Mouse (Mus musculus) adrenal gland, postnatal 36 days (tissue): ENCODE results near the gene Gse1. TPM values are rescaled to one million over a fixed set of nuclear protein-coding genes. Genes with fewer than 3 reads are reported as not detected.

Source experiments
- DNase-seq, 2 experiments: peaks; one replicate each; pipeline ENCODE4 v3.0.0; 2021; ENCODE audit warnings: mixed read lengths in 1 of 2
- total RNA-seq, 2 experiments: library from RNA; stranded (reverse); gene quantifications; 2 replicates each; pipeline ENCODE4 v1.2.3; 2021

Gene Gse1
- total RNA-seq, 2 experiments from 2014 or later = 25.9 to 30.2 TPM

DNA sequence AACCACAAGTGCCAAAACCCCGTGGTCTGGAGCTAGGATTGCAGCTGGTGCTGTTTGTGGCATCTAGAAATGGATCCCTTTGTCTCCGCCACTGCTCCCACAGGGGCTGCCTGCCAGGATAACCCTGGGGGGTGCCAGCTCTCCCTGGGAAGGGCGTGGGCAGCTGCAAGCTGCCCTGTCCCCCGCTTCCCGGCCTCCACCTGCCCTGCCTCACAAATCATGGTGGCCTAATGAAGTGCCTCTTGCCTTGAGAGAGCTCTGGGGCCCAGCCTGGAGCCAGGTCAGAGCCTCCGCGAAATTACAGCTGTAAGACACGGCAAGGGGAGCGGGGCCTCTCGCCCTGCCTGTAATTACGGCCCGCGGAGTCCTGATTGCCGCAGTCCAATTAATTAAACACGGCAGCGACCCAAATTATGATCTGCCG, 221.4 kb downstream of the Gse1 start:
- DNase-seq = peak; percentile 16 to 31

DNA sequence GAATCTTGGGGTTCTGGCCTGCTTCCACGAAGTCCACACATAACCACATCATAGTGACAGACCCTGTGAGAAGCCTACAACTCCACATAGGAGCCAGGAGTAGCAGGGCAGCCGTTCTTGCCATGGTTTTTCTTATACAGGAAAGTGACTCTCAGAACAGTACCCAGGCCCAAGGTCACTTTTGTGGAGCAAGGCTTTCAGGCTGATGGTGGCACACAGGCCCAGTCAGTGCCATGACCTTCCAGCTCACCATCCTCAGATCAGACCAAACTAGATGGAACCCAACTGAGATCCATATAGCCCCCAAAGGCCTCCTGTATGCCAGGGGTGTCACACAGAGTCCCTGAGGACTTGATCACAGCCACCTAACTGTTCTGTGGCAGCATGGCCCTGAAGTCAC, 223.9 kb downstream of the Gse1 start:
- peak; percentile 28 to 43 for DNase-seq

DNA sequence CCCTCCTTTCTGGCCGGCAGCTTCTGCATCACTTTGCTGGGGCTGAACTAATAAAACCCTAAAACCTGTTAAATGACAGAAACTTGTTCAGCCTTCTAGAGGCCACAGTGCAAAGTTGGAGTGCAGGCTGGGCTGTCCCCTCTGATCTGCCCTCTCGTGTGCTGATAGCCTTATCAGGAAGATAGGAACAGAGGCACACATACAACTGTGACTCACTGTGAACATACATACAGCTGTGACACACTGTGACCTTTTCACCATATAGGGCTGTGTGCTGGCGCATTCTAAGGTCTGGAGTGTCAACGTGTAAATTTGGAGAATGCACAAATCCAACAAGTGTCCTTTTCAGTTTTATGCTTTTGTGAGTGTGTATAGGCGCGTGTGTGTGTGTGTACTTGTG, 226.1 kb downstream of the Gse1 start:
- no peak for DNase-seq

DNA sequence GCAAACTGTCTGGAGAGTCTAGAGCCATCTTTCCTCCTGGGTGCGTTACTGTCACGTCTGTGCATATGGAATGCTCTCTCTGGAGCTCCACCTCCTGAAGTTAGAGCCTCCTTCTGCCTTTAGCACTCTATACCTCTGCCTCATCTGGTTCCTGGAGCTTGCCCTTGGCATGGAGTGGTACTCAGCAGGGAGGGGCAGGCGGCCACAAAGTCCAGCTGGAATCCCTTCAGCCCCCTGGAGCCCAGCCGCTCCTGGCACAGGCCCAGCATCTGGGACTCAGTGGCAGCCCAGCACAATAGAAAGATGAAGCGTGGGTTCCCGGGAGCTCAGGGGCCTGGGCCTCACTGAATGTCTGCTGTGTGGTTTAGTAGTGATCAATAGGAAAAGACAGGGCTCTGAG, 232.1 kb downstream of the Gse1 start:
- DNase-seq = peak in 1 of 2 experiments; percentile 18

DNA sequence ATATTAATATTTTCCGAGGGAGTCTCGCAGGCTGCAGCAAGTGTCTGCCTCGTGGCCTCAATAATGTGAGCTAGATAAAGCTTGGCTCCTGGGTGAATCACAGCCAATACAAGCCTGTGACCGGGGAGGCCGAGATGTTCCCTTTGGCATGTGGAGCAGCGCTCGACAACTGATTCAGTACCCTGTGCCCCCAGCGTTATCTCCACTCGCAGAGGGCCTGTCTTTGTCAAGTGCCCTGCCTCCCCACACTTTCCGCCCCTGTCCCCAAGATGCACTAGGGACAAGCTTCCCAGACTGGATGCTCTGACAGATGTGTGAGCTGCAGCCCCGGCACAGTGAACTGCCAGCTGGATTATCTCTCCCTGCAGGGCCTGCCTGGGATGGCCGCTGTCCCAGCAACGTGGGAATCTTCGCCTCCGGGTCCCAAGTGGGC, 233.9 kb downstream of the Gse1 start:
- DNase-seq = peak in 1 of 2 experiments; percentile 22

DNA sequence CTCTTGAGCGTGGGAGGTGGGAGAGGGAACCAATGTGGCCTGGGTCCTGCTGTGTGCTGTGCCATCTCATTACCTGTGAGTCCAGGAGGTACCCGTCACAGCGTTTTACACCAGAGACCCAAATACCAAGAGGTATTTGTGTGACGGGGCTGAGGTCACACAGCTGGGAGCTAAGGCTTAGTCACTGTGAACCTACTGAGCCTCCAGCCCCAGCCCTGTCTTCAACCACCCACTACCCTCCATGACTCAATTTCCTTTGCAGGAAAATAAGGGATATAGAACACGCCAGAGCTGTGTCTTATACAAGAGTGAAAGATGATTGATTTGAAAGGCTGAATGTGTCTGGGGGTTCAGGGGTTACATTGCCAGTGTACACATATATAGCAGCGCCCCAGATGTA, 234.4 kb downstream of the Gse1 start:
- no peak for DNase-seq

DNA sequence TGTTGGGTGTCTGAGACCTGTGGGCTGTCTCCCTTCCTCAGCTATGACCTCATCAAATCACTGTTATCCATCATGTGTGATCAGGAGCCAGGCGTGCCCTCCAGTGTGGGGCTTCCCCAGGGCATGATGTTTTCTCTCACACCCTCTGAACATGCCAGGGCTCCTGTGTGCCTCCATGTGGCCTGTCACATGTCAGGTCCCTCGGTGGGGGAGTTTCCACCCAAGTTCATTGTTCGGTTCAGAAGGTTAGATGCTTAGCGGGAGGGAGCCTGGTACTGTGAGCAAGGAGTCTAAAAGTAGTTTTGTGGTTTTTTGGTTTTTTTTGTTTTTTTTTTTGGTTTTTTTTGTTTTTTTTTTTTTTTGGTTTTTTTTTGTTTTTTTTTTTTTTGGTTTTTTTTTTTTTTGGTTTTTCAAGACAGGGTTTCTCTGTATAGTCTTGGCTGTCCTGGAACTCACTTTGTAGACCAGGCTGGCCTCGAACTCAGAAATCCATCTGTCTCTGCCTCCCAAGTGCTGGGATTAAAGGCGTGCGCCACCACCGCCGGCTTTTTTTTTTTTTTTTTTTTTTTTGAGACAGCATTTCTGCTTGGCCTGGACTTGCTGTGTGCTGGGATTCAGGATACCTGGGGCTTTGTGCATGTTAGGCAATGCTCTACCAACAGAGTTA, 235.8 kb downstream of the Gse1 start:
- DNase-seq = no peak

DNA sequence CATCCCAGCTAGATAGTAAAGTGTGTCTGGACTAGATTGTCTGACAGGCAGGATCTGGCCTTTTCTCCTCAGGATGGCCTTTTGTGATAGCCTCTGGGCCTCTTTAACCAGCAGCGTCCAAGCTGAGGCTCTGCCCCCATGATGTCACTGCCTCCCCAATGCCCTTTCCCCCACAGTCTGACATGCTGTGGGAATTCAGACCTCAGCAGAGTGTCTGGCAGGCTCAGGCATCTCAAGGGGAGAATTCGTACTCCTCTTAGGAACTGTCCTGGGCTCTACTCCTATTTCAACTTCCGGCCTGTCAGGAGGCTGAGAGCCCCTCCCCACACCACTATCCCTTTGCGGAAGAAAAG, 236.3 kb downstream of the Gse1 start:
- DNase-seq = peak in 1 of 2 experiments; percentile 47

DNA sequence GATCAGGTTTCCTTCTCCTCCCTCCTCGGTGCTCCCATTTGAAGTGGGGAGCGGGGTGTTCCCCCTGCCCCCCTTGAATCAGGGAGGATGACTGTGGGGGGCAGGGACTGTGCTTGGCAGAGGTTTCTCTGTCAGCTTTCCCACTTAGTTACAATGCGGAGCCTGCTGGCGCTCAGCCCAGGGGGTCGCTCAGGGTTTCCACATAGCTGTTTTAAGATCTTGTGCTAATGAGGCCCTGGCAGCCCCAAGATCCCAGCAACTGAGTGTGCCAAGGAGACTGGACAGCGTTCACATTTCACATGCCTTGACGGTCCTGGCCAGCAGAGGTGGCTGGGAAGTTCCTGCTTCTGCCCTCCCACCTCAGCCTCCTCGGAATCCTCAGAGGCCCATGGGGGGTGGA, 237.5 kb downstream of the Gse1 start:
- peak in 1 of 2 experiments; percentile 30 for DNase-seq

DNA sequence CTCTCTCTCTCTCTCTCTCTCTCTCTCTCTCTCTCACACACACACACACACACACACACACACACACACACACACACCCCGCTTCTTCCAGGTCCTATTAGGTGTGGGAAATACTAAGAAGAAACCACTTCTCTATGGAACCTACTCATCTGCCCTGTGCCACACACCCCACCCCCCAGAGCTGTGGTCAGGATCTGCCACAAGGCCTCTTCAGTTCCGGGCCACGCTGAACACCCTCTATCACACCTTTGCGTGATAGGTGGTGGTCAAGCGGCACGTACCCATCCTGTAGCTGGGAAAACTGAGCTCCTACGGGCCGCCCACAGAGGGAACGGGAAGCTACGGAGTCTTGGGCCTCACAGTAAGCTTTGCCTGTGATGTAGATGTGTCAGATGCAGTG, 238.0 kb downstream of the Gse1 start:
- DNase-seq = no peak

DNA sequence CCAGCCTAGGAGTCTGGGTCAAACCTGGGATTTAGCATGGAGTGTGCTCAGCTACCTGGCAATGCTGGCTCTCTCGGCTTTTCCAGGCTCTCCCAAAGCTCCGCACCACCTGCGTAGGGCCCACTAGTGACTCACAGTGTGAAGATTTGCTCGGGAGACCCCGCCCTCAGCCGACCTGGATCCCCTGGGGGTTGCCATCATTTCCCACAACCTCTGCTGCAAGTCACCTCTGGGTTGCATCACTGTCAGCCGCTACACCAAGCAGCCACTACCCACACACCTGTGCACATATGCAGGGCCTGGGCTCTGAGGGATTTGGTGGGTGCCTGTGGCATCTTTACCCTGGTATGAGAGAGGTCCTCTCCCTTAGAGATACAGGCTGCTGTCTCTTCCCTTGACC, 239.3 kb downstream of the Gse1 start:
- no peak for DNase-seq

DNA sequence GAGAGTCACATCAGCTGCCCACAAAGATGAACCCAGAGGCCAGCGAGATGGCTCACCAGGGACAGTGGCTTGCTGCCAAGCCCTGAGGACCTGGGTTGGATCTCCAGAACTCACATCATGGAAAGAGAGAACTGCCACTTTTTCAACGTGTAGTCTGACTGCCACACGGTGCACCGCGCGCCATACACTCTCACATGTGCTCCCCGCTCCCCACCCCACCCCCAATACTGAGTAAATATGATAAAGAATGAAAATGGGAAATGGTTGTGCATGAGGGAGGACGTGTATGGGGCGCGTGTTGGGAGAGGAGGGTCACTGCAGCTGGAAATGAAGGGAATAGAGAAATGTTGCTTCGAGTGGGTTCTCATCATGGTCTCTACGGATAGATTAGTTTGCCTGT, 241.9 kb downstream of the Gse1 start:
- DNase-seq = no peak

DNA sequence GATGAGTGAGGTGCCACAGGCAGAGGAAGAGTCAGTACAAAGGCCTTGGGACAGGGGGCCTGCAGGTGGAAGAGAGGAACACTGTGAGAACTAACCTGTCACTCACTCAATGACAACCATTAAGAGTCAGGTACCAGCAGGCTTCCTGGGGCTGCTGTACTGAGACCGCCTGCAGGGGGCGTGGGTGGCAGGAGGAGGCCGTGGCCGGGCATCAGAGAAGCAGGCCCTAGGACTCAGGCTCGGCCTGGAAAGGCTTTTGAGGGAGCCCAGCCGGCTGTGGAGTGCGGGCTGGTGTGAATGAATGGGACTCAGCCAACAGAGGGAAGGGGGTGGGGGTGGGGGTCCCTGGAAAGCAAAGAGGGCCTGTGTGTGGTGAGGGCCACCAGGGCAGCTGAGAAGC, 242.9 kb downstream of the Gse1 start:
- DNase-seq = peak; percentile 37 to 63

DNA sequence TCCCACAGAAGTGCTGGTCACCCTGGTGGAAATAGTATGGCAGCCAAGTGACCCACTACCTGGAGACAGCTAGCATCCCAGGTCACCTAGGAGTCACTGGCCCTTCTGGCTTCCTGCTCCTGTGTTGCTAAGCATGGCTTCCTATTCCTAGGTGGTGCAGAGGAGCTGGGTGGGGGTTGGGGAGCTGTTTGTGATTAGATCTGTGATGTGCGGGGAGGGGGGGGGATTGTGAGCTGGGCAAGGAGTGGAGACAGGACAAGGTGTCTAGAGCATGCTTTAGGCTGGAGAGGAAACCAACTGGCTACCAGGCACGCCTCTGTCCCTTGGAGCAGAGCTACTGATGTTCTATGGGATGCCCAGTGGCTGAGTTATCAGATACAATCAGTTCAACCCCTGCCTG, 243.5 kb downstream of the Gse1 start:
- no peak for DNase-seq

DNA sequence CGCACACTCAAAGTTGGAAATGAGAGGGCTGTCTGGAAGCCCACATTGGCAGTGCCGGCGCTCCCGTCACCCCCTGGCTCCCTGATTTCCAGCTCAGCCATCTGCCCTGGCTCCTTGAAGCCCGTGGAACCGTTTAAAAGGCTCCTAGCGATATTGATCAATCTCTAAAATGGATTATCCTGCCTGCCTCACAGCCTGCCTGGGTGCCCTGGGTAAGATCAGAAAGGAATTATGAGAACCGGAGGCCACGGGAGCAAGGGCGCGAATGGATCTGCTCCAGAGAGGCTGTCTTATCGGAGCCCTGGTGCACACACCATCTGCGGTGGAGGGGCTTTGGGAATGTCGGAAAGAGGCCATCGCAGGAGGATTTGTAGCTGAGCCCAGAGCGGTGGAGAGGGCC, 244.0 kb downstream of the Gse1 start:
- DNase-seq = no peak

DNA sequence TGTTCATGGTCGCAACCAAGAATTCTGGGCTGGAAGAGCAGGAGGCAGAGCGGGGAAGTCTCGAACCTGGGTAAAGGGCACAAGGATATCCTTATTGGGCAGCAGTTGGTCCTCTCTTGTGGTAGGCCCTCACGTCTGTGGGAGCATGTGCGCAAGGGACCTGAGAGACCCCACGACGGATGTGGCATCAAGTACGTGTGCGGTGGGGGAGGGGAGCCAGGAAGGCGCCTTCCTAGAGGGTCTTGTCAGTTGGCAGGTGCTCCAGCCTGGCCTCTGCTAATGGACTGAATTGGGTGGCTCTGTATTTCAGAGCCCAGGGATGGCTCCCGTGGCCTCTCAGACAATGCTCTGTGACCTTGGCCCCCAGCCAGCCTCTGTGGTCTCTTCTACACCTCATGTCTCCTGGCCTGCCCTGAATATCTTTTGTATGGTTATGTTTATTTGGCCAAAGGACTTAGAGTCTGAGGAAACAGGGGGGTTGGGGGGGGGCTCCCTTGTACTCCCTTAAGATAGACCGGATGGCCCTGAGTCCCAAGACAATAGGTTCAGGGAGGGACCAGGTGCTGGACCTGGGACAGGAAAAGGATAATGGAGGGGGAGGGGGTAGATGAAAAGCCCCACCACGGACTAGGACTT, 245.6 kb downstream of the Gse1 start:
- peak; percentile 68 to 77 for DNase-seq

DNA sequence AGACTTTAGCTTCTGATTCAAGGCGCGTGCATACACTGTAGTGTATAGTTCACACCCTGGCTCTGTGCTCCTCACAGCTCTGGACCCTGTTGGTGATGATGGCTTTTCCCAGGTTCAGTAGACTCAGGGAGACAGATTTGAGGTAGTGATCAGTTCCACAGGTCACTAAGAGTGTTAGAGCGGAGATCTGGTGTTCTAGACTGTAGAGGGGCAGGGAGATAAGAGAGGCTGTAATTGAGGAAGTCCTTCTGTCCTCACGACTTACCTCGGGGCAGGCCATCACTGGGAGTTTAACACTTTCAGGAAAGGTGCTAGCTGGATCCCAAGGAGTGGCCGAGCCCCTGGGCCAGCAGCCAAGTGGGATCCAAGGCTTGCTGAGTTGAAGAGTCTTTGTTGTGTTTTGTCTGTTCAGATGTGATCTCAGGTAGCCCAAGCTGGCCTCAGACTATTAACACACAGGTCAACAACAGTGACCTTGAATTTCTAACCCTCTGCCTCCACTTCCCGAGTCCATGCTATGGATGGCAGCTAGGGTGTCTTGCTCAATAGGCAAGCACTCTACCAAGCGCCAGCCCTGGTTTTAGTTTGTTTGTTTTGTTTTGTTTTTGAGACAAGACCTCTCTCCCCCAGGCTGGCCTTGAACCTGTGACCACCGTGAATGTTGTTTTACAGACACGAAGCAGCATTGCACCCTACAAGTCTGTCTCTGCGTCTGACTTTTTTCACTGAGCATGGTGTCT, 246.4 kb downstream of the Gse1 start:
- no peak for DNase-seq

DNA sequence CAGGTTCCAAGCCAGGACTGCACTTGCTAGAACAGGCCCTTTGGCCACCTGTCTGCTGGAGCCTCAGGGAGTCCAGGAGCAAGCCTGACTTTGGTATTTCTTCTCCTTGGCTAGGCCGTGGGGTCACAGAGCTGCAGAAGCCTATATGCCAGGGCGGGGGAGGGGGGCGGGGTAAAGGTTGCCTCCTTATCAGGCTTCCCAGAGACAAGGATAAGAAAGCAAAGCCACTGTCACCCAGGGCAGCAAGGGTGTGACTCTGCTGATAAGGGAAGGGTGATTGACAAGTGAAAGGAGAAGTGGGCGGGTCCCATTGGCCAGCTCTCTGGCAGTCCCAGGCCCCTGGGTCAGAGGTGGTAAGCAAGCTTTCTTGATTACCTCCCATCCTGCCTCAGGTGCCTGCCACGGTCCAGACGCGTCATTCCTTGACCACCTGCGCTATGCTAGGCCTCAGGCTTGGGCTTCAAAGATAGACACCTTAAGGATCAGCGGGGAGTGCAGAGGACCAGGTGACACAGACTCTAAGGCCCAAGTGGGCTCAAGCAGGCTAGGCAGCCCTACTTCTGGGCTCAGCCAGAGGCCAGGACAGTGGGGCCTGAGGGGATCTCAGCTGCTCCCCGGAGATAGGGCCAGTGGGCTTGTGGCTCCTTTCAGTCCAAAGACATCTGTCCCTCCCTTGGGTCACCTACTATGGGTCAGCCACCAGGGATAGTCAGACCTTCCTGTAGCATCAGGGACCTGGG, 247.4 kb downstream of the Gse1 start:
- DNase-seq = no peak

DNA sequence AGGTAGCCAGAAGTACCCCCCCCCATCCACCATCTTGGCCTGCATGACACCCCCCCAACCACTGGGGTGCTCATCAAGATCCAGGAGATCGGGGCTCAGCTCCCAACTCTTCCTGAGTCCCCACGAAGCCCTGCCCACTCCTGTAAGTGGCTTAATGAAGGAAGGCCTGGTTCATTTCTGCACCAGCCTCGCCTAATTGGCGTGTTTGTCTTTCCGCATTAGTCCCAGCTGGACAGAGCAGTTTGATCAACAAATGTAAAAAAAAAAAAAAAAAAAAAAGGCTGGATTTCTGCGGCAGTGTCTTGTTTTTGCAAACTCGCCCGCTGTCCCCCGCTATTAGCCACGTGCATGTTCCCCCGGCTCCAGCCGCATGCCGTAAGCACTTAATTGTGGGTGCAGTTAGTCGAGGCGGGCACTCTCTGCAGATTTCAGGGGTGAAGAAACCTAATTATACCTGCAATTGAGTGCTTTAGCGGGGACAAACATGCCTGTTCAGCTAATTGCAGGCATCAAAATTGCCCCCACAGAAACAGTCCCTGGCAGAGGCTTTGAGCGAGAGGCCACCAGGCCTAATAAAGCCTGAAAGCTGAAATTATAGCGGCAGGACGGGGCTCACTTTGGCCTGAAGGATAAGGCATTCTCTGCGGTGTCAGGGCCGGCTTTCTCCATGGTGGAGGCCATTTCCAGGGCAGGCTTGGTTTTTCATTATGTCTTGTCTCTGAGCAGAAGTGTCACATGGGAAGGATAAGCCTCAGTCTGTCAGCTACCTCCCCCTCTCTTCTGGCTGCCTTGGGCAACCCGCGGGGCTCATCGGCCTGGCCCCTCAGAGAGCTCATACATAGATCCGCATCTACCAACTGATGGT, 248.7 kb downstream of the Gse1 start:
- DNase-seq = no peak

DNA sequence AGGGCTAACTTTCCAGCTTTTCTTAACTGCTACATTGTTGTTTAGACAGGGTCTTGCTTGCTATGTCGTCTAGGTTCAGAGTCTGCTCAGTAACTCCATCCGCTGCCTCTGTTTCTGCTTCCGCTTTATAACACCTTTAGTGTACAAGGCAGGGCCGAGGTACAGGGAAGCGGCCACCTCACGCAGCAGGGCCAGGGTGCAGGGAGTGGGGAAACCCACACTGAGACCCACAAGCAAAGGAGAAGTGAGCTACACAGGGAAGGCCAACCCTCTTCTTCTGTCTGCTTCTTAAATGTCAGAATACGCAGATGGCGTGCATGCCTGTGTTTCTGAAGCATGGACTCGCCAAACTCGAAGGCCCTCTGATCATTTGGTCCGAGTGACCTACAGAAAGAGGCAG, 250.5 kb downstream of the Gse1 start:
- no peak for DNase-seq

DNA sequence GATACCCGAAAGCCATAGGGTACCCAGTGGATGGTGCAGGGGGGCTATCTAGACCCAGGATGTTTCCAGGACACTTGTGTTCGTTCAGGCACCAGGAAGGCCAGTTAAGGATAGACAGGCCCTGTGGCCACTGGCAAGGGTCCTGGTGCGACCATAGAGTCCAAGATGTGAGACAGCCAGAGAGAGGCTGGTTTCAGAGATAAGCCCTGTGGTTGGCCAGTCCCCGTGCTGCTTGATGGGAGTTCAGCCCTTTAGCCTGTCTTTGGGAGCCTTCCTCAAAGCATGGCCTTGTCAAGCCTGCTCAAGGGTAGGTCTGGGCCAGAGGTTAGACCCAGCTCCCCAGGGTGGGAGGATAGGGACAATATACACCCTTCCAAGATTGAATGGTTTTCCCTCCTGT, 251.4 kb downstream of the Gse1 start:
- no peak for DNase-seq
